21 mouse cellular contexts compared by ENCODE assay signal in genomic region chr2:71127779-71128534, GRCm38 (mm10). TPM values are rescaled to one million over a fixed set of nuclear protein-coding genes. Genes with fewer than 3 reads are reported as not detected.
DNase-seq lines count a peak whose midpoint lies in the region; ATAC-seq and TF ChIP-seq lines count a peak whose summit lies in the region.
"Had no signal": no experiment of that assay in that cellular context is flagged by ENCODE, and none has a peak within 500 bp of the region (broad histone marks: within the 10 kb centered on the region; RNA-seq: fewer than 3 reads in every experiment).

No protein-coding gene starts in this region.

- H3K27ac ChIP-seq in intestine, embryonic 14.5 days (ENCODE audit: low read depth), result peak overlapping the region; percentile 76
- H3K27ac ChIP-seq in intestine, postnatal 0 days (ENCODE audit: low read depth, low read length), result no peak overlapping the region
- H3K27ac ChIP-seq in lung, postnatal 0 days (ENCODE audit: low read length), result peak overlapping the region; percentile 64; the same call in 1 of the 2 replicates
- no peak overlapping the region for H3K27ac ChIP-seq in midbrain, embryonic 15.5 days
- H3K27ac ChIP-seq: forebrain, embryonic 15.5 days; midbrain, embryonic 10.5 days had no signal

- TF ChIP-seq CTCF in intestine, postnatal 0 days (IDR thresholded peaks at IDR 0.05; ENCODE audit: low read depth), result no peak
- no peak for TF ChIP-seq CTCF in lung, postnatal 0 days (IDR thresholded peaks at IDR 0.05)

- no peak for DNase-seq in intestine, embryonic 14.5 days (ENCODE audit: low spot score)
- peak; percentile 40 for DNase-seq in lung, postnatal 0 days (ENCODE audit: low spot score)
- no peak for DNase-seq in lung, postnatal 36 days
- DNase-seq in induced T-regulatory cell, adult 2 months (ENCODE audit: low read depth), result peak; percentile 39
- DNase-seq in thymus, postnatal 14 days, result peak; percentile 50
- DNase-seq in left cerebral cortex, adult 9 months (ENCODE audit: low spot score in 2 of 2), result no peak
- DNase-seq: adrenal gland, postnatal 14 days; cerebellum, adult 18-20 months; heart, adult 18-20 months; kidney, adult 18-20 months; liver; liver, postnatal 0 days; retina, postnatal 1 day; right cerebral cortex, postnatal 4 days had no signal

- H3K27me3 ChIP-seq in intestine, embryonic 14.5 days (replicated peaks; ENCODE audit: control insufficient read depth, insufficient read depth, low read length), result no peaks in the 10 kb centered on the region
- H3K27me3 ChIP-seq in intestine, postnatal 0 days (replicated peaks; ENCODE audit: control insufficient read depth, insufficient read depth, low read length), result no peaks in the 10 kb centered on the region
- no peaks in the 10 kb centered on the region for H3K27me3 ChIP-seq in lung, postnatal 0 days (replicated peaks; ENCODE audit: insufficient read depth, low read length)
- H3K27me3 ChIP-seq in midbrain, embryonic 15.5 days (replicated peaks), result no peaks in the 10 kb centered on the region
- H3K27me3 ChIP-seq: forebrain, embryonic 15.5 days had no signal

- no peak for TF ChIP-seq EP300 in lung, postnatal 0 days (IDR thresholded peaks at IDR 0.05)

- no peak overlapping the region for H3K4me3 ChIP-seq in intestine, embryonic 14.5 days (ENCODE audit: low read depth, low read length)
- no peak overlapping the region for H3K4me3 ChIP-seq in intestine, postnatal 0 days (ENCODE audit: low read depth, low read length)
- no peak overlapping the region for H3K4me3 ChIP-seq in lung, postnatal 0 days (ENCODE audit: low read depth, low read length)
- H3K4me3 ChIP-seq in midbrain, embryonic 15.5 days, result no peak overlapping the region
- H3K4me3 ChIP-seq: erythroblast, embryonic 14.5 days; forebrain, embryonic 15.5 days; midbrain, embryonic 10.5 days; myocyte had no signal

- no peaks in the 10 kb centered on the region for H3K4me1 ChIP-seq in intestine, embryonic 14.5 days (replicated peaks; ENCODE audit: control insufficient read depth, insufficient read depth, low read length)
- H3K4me1 ChIP-seq in intestine, postnatal 0 days (replicated peaks; ENCODE audit: control insufficient read depth, insufficient read depth, low read length), result no peaks in the 10 kb centered on the region
- no peaks in the 10 kb centered on the region for H3K4me1 ChIP-seq in lung, postnatal 0 days (ENCODE audit: insufficient read depth, low read depth, low read length)
- no peaks in the 10 kb centered on the region for H3K4me1 ChIP-seq in midbrain, embryonic 15.5 days
- H3K4me1 ChIP-seq: forebrain, embryonic 15.5 days; midbrain, embryonic 10.5 days had no signal

- no peaks in the 10 kb centered on the region for H3K9me3 ChIP-seq in intestine, embryonic 14.5 days (ENCODE audit: control insufficient read depth, low read length)
- no peaks in the 10 kb centered on the region for H3K9me3 ChIP-seq in intestine, postnatal 0 days (ENCODE audit: control insufficient read depth)
- H3K9me3 ChIP-seq in lung, postnatal 0 days (ENCODE audit: low read length), result no peaks in the 10 kb centered on the region
- no peaks in the 10 kb centered on the region for H3K9me3 ChIP-seq in midbrain, embryonic 15.5 days
- H3K9me3 ChIP-seq: forebrain, embryonic 15.5 days; midbrain, embryonic 10.5 days had no signal

- H3K9ac ChIP-seq in intestine, embryonic 14.5 days (ENCODE audit: low read length), result no peak overlapping the region
- H3K9ac ChIP-seq in intestine, postnatal 0 days (ENCODE audit: low read depth, low read length), result no peak overlapping the region
- no peak overlapping the region for H3K9ac ChIP-seq in lung, postnatal 0 days (replicated peaks; ENCODE audit: low read depth)
- no peak overlapping the region for H3K9ac ChIP-seq in midbrain, embryonic 15.5 days
- H3K9ac ChIP-seq: forebrain, embryonic 15.5 days; liver, postnatal 0 days had no signal

- no peaks in the 10 kb centered on the region; the same call in 1 of the 2 replicates for H3K36me3 ChIP-seq in intestine, embryonic 14.5 days (ENCODE audit: control insufficient read depth, insufficient read depth, low read length)
- H3K36me3 ChIP-seq in intestine, postnatal 0 days (ENCODE audit: control insufficient read depth, insufficient read depth), result no peaks in the 10 kb centered on the region
- no peaks in the 10 kb centered on the region for H3K36me3 ChIP-seq in lung, postnatal 0 days (ENCODE audit: insufficient read depth, low read length)
- no peaks in the 10 kb centered on the region for H3K36me3 ChIP-seq in midbrain, embryonic 15.5 days (replicated peaks)
- H3K36me3 ChIP-seq: forebrain, embryonic 15.5 days; midbrain, embryonic 10.5 days had no signal

- no peak for ATAC-seq in intestine, embryonic 14.5 days (replicated peaks; ENCODE audit: low FRiP score, low TSS enrichment, low read depth)
- no peak for ATAC-seq in intestine, postnatal 0 days
- peak; percentile 57 for ATAC-seq in lung, postnatal 0 days
- ATAC-seq in midbrain, embryonic 15.5 days (replicated peaks), result no peak
- ATAC-seq: activated CD4-positive, CD25-positive, alpha-beta regulatory T cell, adult 4 months; forebrain, embryonic 15.5 days; liver, postnatal 0 days had no signal

- WGBS in intestine, embryonic 14.5 days, result 55% methylated on average over 10 of the region's 10 CpGs
- WGBS in intestine, postnatal 0 days, result 60% methylated on average over 10 of the region's 10 CpGs
- WGBS in lung, postnatal 0 days, result 27% methylated on average over 10 of the region's 10 CpGs
- WGBS in midbrain, embryonic 15.5 days, result 84% methylated on average over 10 of the region's 10 CpGs

- no peak overlapping the region for H3K4me2 ChIP-seq in intestine, embryonic 14.5 days (ENCODE audit: low read length)
- no peak overlapping the region for H3K4me2 ChIP-seq in intestine, postnatal 0 days (replicated peaks; ENCODE audit: low read depth)
- no peak overlapping the region for H3K4me2 ChIP-seq in lung, postnatal 0 days (replicated peaks; ENCODE audit: low read depth, low read length)
- no peak overlapping the region for H3K4me2 ChIP-seq in midbrain, embryonic 15.5 days
- H3K4me2 ChIP-seq: forebrain, embryonic 15.5 days had no signal

RNA-seq across cellular contexts. Expression of gene Cybrd1, which starts 10.2 kb away (rescaled TPM):
- 4.9 and 5.1 TPM in 2 replicates for polyA plus RNA-seq in intestine, embryonic 14.5 days (2014; fragmentation: Nextera tagmentation; extraction: Ambion mirVana)
- 7.1 and 7.7 TPM in 2 replicates for polyA plus RNA-seq in intestine, postnatal 0 days (2015; fragmentation: Nextera tagmentation; extraction: Ambion mirVana)
- polyA plus RNA-seq in lung, postnatal 0 days (2015; fragmentation: Nextera tagmentation; extraction: Ambion mirVana), result 4.1 and 4.5 TPM in 2 replicates
- 2.1 and 2.9 TPM in 2 replicates for polyA plus RNA-seq in midbrain, embryonic 15.5 days (2015; fragmentation: Nextera tagmentation; extraction: Ambion mirVana)
- polyA plus RNA-seq: erythroblast, embryonic 14.5 days had no signal

Comparison
In these comparisons a context has a peak if more than half of its experiments do, and no peak if none do; other contexts are left out.
1. DNase-seq: peak in lung, postnatal 0 days (single experiment), induced T-regulatory cell, adult 2 months (single experiment) and thymus, postnatal 14 days (single experiment); none in intestine, embryonic 14.5 days (single experiment), lung, postnatal 36 days (single experiment) and left cerebral cortex, adult 9 months (0 of 2).
2. H3K27ac ChIP-seq: peak in intestine, embryonic 14.5 days (single experiment) and lung, postnatal 0 days (single experiment); none in intestine, postnatal 0 days (single experiment) and midbrain, embryonic 15.5 days (single experiment).